Mouse (Mus musculus) lung, adult 2 months (tissue): ENCODE data around the gene Wdr5b.

Experiments used
- CTCF ChIP-seq: fragments of 200-500 bp; IDR thresholded peaks from 2 replicates; pipeline ENCODE4 v1.5.1; 2011; ENCODE audit warnings: mild to moderate bottlenecking, low read length, control low read depth; ENCODE audit not compliant: insufficient read depth
- POLR2A ChIP-seq: fragments of 200-500 bp; IDR thresholded peaks from 2 replicates; pipeline ENCODE4 v1.6.1; 2011; ENCODE audit warnings: low read depth, mild to moderate bottlenecking, control low read depth, low read length, borderline replicate concordance; ENCODE audit errors: extremely low read depth

- TF ChIP-seq POLR2A (no peak), CTCF (no peak)
These were observed 47.7 kb upstream of the Wdr5b start for GRCm38 (mm10) chr16:35993316-35993715.
